Mouse (Mus musculus) liver, postnatal 0 days (tissue): ENCODE results near the gene Arhgap15.

Source experiments
- CTCF ChIP-seq: sonication (generic); IDR thresholded peaks from 2 replicates; pipeline ENCODE4 v1.5.1; 2016; ENCODE audit warnings: antibody characterized with exemption, low read depth
- EP300 ChIP-seq: IDR thresholded peaks from 2 replicates; pipeline ENCODE4 v1.6.1; 2016; ENCODE audit warnings: antibody characterized with exemption, low read depth, mild to moderate bottlenecking

DNA sequence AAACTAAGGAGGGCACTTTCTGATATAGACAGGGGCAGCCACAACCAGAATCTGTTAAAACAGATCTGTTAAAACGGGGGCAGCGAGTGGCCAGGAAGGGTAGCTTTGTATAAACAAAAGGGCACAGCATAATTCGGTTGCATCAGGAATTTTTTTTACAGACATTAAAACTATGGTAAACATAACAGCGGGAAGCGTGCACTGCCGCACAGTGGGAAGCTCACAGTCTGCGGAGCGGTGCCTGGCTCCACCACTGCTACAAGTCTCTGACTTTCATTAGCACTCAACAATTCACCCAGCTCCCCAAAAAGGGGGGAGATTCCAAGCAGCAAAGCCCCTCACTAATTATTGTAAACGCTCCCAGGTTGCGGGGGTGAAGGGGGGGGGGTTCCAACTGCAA is 562.6 kb downstream of the Arhgap15 start:
- TF ChIP-seq CTCF (no peak), EP300 (no peak)
